Comparison of ENCODE assay signal across 15 mouse cellular contexts in genomic region chr2:173177951-173178350, GRCm38 (mm10). TPM values are rescaled to one million over a fixed set of nuclear protein-coding genes. Genes with fewer than 3 reads are reported as not detected.
A peak's percentile ranks its signal among the peaks of the same experiment; 100 is the strongest.
DNase-seq lines count a peak whose midpoint lies in the region; ATAC-seq and TF ChIP-seq lines count a peak whose summit lies in the region.
"Had no signal": no experiment of that assay in that cellular context is flagged by ENCODE, and none has a peak within 500 bp of the region (broad histone marks: within the 10 kb centered on the region; RNA-seq: fewer than 3 reads in every experiment).

No protein-coding gene starts in this region.

- H3K27ac ChIP-seq in heart, embryonic 15.5 days: 0 out of 2 replicates have a peak overlapping the region, but pooled peaks have one; percentile 8
- H3K27ac ChIP-seq in heart, adult 2 months: no peak overlapping the region
- H3K27ac ChIP-seq in midbrain, embryonic 11.5 days (ENCODE audit: low read depth, low read length): no peak overlapping the region
- no peak overlapping the region for H3K27ac ChIP-seq in midbrain, embryonic 16.5 days (ENCODE audit: low read length)
- H3K27ac ChIP-seq in kidney, embryonic 15.5 days: peak overlapping the region; percentile 29; the same call in 1 of the 2 replicates
- 0 out of 2 replicates have a peak overlapping the region, but pooled peaks have one; percentile 26 for H3K27ac ChIP-seq in limb, embryonic 10.5 days
- H3K27ac ChIP-seq: left cerebral cortex, adult 2 months; liver, embryonic 12.5 days had no signal

- H3K9ac ChIP-seq in heart, embryonic 15.5 days: no peak overlapping the region
- no peak overlapping the region for H3K9ac ChIP-seq in heart, adult 2 months (ENCODE audit: low read depth, low read length)
- H3K9ac ChIP-seq in midbrain, embryonic 11.5 days (ENCODE audit: low read length): no peak overlapping the region
- H3K9ac ChIP-seq in midbrain, embryonic 16.5 days (ENCODE audit: low read depth, low read length): no peak overlapping the region
- no peak overlapping the region for H3K9ac ChIP-seq in kidney, embryonic 15.5 days
- H3K9ac ChIP-seq: liver, embryonic 12.5 days had no signal

- no peak overlapping the region for H3K4me2 ChIP-seq in heart, embryonic 15.5 days
- H3K4me2 ChIP-seq in midbrain, embryonic 11.5 days: no peak overlapping the region
- H3K4me2 ChIP-seq in midbrain, embryonic 16.5 days (ENCODE audit: low read length): no peak overlapping the region
- H3K4me2 ChIP-seq in kidney, embryonic 15.5 days: no peak overlapping the region
- H3K4me2 ChIP-seq: liver, embryonic 12.5 days had no signal

- TF ChIP-seq CTCF in heart, adult 2 months (IDR thresholded peaks at IDR 0.05): no peak

- intact Hi-C loops in heart, adult 2 months (cut with DNase I): loop anchor here (10.0 kb wide), 1 partner anchor 163 kb away; no protein-coding TSS in a partner anchor

- DNase-seq in heart, adult 2 months: no peak
- DNase-seq in midbrain, embryonic 11.5 days (ENCODE audit: low spot score, missing footprints): peak; percentile 72
- DNase-seq in limb, embryonic 10.5 days (ENCODE audit: low spot score): peak; percentile 25
- no peak for DNase-seq in spleen, postnatal 10 days (ENCODE audit: low spot score in 2 of 2)
- DNase-seq: adrenal gland, adult 8-10 months; retina, postnatal 1 day had no signal

- H3K79me2 ChIP-seq in heart, adult 2 months (replicated peaks; ENCODE audit: control insufficient read depth, insufficient read depth, low read length): no peaks in the 10 kb centered on the region

- no peak for TF ChIP-seq POLR2A in heart, adult 2 months (IDR thresholded peaks at IDR 0.05; ENCODE audit: insufficient read depth, low read depth, low read length)

- WGBS in heart, embryonic 15.5 days: 71% methylated on average over 8 of the region's 8 CpGs
- WGBS in heart, adult 2 months: 59% methylated on average over 8 of the region's 8 CpGs
- WGBS in midbrain, embryonic 11.5 days: 90% methylated on average over 8 of the region's 8 CpGs
- 84% methylated on average over 8 of the region's 8 CpGs for WGBS in midbrain, embryonic 16.5 days
- WGBS in kidney, embryonic 15.5 days: 78% methylated on average over 8 of the region's 8 CpGs
- 91% methylated on average over 8 of the region's 8 CpGs for WGBS in limb, embryonic 10.5 days

- H3K9me3 ChIP-seq in heart, embryonic 15.5 days (replicated peaks): no peaks in the 10 kb centered on the region
- 0 out of 2 replicates have a peak, but pooled peaks cover 3% of the 10 kb centered on the region for H3K9me3 ChIP-seq in midbrain, embryonic 11.5 days (ENCODE audit: control insufficient read depth, low read length)
- H3K9me3 ChIP-seq in midbrain, embryonic 16.5 days (replicated peaks; ENCODE audit: control insufficient read depth, low read length, poor library complexity, severe bottlenecking): no peaks in the 10 kb centered on the region
- H3K9me3 ChIP-seq in kidney, embryonic 15.5 days (replicated peaks): no peaks in the 10 kb centered on the region; the same call in 1 of the 2 replicates
- H3K9me3 ChIP-seq in limb, embryonic 10.5 days (replicated peaks): no peaks in the 10 kb centered on the region

- peaks cover 17% of the 10 kb centered on the region for H3K4me1 ChIP-seq in heart, embryonic 15.5 days (replicated peaks)
- H3K4me1 ChIP-seq in heart, adult 2 months (ENCODE audit: control insufficient read depth, insufficient read depth, low read length): peaks cover 2% of the 10 kb centered on the region; the same call in 1 of the 2 replicates
- peaks cover 11% of the 10 kb centered on the region for H3K4me1 ChIP-seq in midbrain, embryonic 11.5 days (ENCODE audit: control insufficient read depth, insufficient read depth, low read length)
- H3K4me1 ChIP-seq in midbrain, embryonic 16.5 days (ENCODE audit: control insufficient read depth, insufficient read depth, low read length): peaks cover 15% of the 10 kb centered on the region
- peaks cover 40% of the 10 kb centered on the region for H3K4me1 ChIP-seq in kidney, embryonic 15.5 days
- peaks cover 35% of the 10 kb centered on the region for H3K4me1 ChIP-seq in limb, embryonic 10.5 days

- H3K27me3 ChIP-seq in heart, embryonic 15.5 days: peaks cover 7% of the 10 kb centered on the region
- no peaks in the 10 kb centered on the region for H3K27me3 ChIP-seq in heart, adult 2 months (ENCODE audit: control insufficient read depth, insufficient read depth, low read length)
- no peaks in the 10 kb centered on the region for H3K27me3 ChIP-seq in midbrain, embryonic 11.5 days (ENCODE audit: control insufficient read depth, insufficient read depth, low read length)
- H3K27me3 ChIP-seq in midbrain, embryonic 16.5 days (ENCODE audit: control insufficient read depth, insufficient read depth, low read depth, low read length): no peaks in the 10 kb centered on the region
- H3K27me3 ChIP-seq in kidney, embryonic 15.5 days: peaks cover 78% of the 10 kb centered on the region
- H3K27me3 ChIP-seq in limb, embryonic 10.5 days (ENCODE audit: low read depth, poor library complexity, severe bottlenecking): peaks cover 73% of the 10 kb centered on the region

- H3K36me3 ChIP-seq in heart, embryonic 15.5 days: no peaks in the 10 kb centered on the region
- H3K36me3 ChIP-seq in heart, adult 2 months (ENCODE audit: control insufficient read depth, insufficient read depth, low read length): no peaks in the 10 kb centered on the region
- no peaks in the 10 kb centered on the region for H3K36me3 ChIP-seq in midbrain, embryonic 11.5 days (ENCODE audit: control insufficient read depth, insufficient read depth, low read length)
- no peaks in the 10 kb centered on the region for H3K36me3 ChIP-seq in midbrain, embryonic 16.5 days (ENCODE audit: control insufficient read depth, insufficient read depth, low read length)
- no peaks in the 10 kb centered on the region for H3K36me3 ChIP-seq in kidney, embryonic 15.5 days
- no peaks in the 10 kb centered on the region for H3K36me3 ChIP-seq in limb, embryonic 10.5 days
- H3K36me3 ChIP-seq: liver, embryonic 12.5 days had no signal

- ATAC-seq in heart, embryonic 15.5 days (replicated peaks; ENCODE audit: insufficient number of reproducible peaks, insufficient read depth, low FRiP score, low read depth): no peak
- no peak for ATAC-seq in midbrain, embryonic 11.5 days (ENCODE audit: low FRiP score)
- ATAC-seq in midbrain, embryonic 16.5 days: no peak
- no peak for ATAC-seq in kidney, embryonic 15.5 days (replicated peaks; ENCODE audit: low FRiP score)
- ATAC-seq: intestine, embryonic 16.5 days; liver, embryonic 12.5 days had no signal

- no peak overlapping the region for H3K4me3 ChIP-seq in heart, embryonic 15.5 days
- no peak overlapping the region for H3K4me3 ChIP-seq in heart, adult 2 months
- H3K4me3 ChIP-seq in midbrain, embryonic 11.5 days (ENCODE audit: low read depth, low read length): no peak overlapping the region
- H3K4me3 ChIP-seq in midbrain, embryonic 16.5 days (ENCODE audit: low read depth, low read length): no peak overlapping the region
- H3K4me3 ChIP-seq in kidney, embryonic 15.5 days (replicated peaks): no peak overlapping the region
- no peak overlapping the region for H3K4me3 ChIP-seq in limb, embryonic 10.5 days
- H3K4me3 ChIP-seq: left cerebral cortex, adult 2 months; liver, embryonic 12.5 days had no signal

- no peak for TF ChIP-seq EP300 in heart, adult 2 months (IDR thresholded peaks at IDR 0.05; ENCODE audit: insufficient read depth, low read depth, low read length)

RNA-seq across cellular contexts. Expression of gene Pck1, which starts 25.1 kb away (rescaled TPM):
- 0.10 and 0.16 TPM in 2 replicates for polyA plus RNA-seq in heart, embryonic 15.5 days (2015; fragmentation: Nextera tagmentation; extraction: Ambion mirVana)
- total RNA-seq in heart, adult 2 months (2021): 10 to 100 TPM; 18.0 to 20.5 TPM
- polyA plus RNA-seq in heart, adult 2 months (2012; rRNA removed): 12.4 and 35.3 TPM in 2 replicates
- not detected in 2 replicates for polyA plus RNA-seq in midbrain, embryonic 11.5 days (2014; fragmentation: Nextera tagmentation; extraction: Ambion mirVana)
- polyA plus RNA-seq in midbrain, embryonic 16.5 days (2015; fragmentation: Nextera tagmentation; extraction: Ambion mirVana): not detected in 2 replicates
- 17.9 and 18.0 TPM in 2 replicates for polyA plus RNA-seq in kidney, embryonic 15.5 days (2015; fragmentation: Nextera tagmentation; extraction: Ambion mirVana)
- not detected in 2 replicates for polyA plus RNA-seq in limb, embryonic 10.5 days (2016; fragmentation: Nextera tagmentation; extraction: Ambion mirVana)
- total RNA-seq: megakaryocyte progenitor cell, adult 5-6 weeks had no signal
- polyA plus RNA-seq: heart, embryonic 14.5 days; neural tube, embryonic 11.5 days had no signal

RNA-seq across cellular contexts. Expression of gene Zbp1, which starts 40.8 kb away (rescaled TPM):
- 0.68 and 2.3 TPM in 2 replicates for polyA plus RNA-seq in heart, embryonic 15.5 days (2015; fragmentation: Nextera tagmentation; extraction: Ambion mirVana)
- total RNA-seq in heart, adult 2 months (2021): under 1 TPM; 0.47 to 0.91 TPM
- polyA plus RNA-seq in heart, adult 2 months (2012; rRNA removed): 1.2 and 1.8 TPM in 2 replicates
- polyA plus RNA-seq in midbrain, embryonic 11.5 days (2014; fragmentation: Nextera tagmentation; extraction: Ambion mirVana): 0.46 and 0.55 TPM in 2 replicates
- 0.30 TPM in 1 of 2 replicates, not detected in the other for polyA plus RNA-seq in midbrain, embryonic 16.5 days (2015; fragmentation: Nextera tagmentation; extraction: Ambion mirVana)
- 0.40 and 0.64 TPM in 2 replicates for polyA plus RNA-seq in kidney, embryonic 15.5 days (2015; fragmentation: Nextera tagmentation; extraction: Ambion mirVana)
- not detected in 2 replicates for polyA plus RNA-seq in limb, embryonic 10.5 days (2016; fragmentation: Nextera tagmentation; extraction: Ambion mirVana)
- polyA plus RNA-seq: heart, embryonic 14.5 days; neural tube, embryonic 11.5 days had no signal

RNA-seq across cellular contexts. Expression of gene Ctcfl, which starts 58.6 kb away (rescaled TPM):
- 0.66 and 0.94 TPM in 2 replicates for polyA plus RNA-seq in heart, embryonic 15.5 days (2015; fragmentation: Nextera tagmentation; extraction: Ambion mirVana)
- total RNA-seq in heart, adult 2 months (2021): under 1 TPM; 0.08 to 0.11 TPM
- 0.06 TPM in 1 of 2 replicates, not detected in the other for polyA plus RNA-seq in heart, adult 2 months (2012; rRNA removed)
- polyA plus RNA-seq in midbrain, embryonic 11.5 days (2014; fragmentation: Nextera tagmentation; extraction: Ambion mirVana): 0.08 TPM in 1 of 2 replicates, not detected in the other
- 0.06 and 0.11 TPM in 2 replicates for polyA plus RNA-seq in midbrain, embryonic 16.5 days (2015; fragmentation: Nextera tagmentation; extraction: Ambion mirVana)
- polyA plus RNA-seq in kidney, embryonic 15.5 days (2015; fragmentation: Nextera tagmentation; extraction: Ambion mirVana): 0.12 and 0.21 TPM in 2 replicates
- 0.06 TPM in 1 of 2 replicates, not detected in the other for polyA plus RNA-seq in limb, embryonic 10.5 days (2016; fragmentation: Nextera tagmentation; extraction: Ambion mirVana)
- total RNA-seq: megakaryocyte progenitor cell, adult 5-6 weeks had no signal
- polyA plus RNA-seq: neural tube, embryonic 11.5 days had no signal

Comparison
In these comparisons a context has a peak if more than half of its experiments do, and no peak if none do; other contexts are left out.
1. H3K27ac ChIP-seq: peak in heart, embryonic 15.5 days (single experiment), kidney, embryonic 15.5 days (single experiment) and limb, embryonic 10.5 days (single experiment); none in heart, adult 2 months (single experiment), midbrain, embryonic 11.5 days (single experiment) and midbrain, embryonic 16.5 days (single experiment).
2. RNA of gene Pck1, which starts 25.1 kb away (polyA plus RNA-seq): 12.4 to 35.3 TPM in heart, adult 2 months and 17.9 to 18.0 TPM in kidney, embryonic 15.5 days; 0.10 to 0.16 TPM in heart, embryonic 15.5 days, not detected in midbrain, embryonic 11.5 days, not detected in limb, embryonic 10.5 days and not detected in midbrain, embryonic 16.5 days; every median in the first group is over 10 times any median in the second.
3. DNase-seq: peak in midbrain, embryonic 11.5 days (single experiment) and limb, embryonic 10.5 days (single experiment); none in heart, adult 2 months (0 of 2) and spleen, postnatal 10 days (0 of 2).